Mouse (Mus musculus) spleen, adult 18-20 months (tissue): ENCODE results near the gene Mill2.
"Not testable (repeated sequence)": the region's sequence is repeated elsewhere in the genome, so short reads cannot be mapped to it uniquely, and the experiment has no call there.

ENCODE experiments used
- DNase-seq, 2 experiments: peaks; one replicate each; pipeline ENCODE4 v3.0.0; 2022; ENCODE audit warnings: mixed read lengths in 2 of 2

Gene Mill2

DNA sequence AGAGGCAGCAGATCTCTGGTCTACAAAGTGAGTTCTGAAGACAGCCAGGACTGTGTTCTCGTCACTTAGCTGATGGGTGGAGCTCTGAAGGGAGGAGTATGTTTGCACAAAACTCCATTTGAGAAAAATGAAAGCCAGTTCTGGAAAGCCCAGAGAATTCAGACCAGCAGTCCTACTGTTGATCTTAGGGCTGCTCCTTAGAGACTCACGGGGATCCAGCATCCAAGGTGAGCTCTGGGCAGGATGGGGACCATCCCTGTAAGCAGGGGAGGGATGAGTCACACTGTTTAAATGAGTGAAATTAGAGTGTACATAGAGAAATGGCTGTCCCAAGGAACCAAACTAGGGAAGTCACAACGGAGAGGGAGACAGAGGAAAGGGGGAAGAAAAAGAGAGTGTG, at the start of gene Mill2:
Gene Mill2 (plus strand): TSS at position 102 of the 400 bp plus-strand sequence.
- no peak for DNase-seq

DNA sequence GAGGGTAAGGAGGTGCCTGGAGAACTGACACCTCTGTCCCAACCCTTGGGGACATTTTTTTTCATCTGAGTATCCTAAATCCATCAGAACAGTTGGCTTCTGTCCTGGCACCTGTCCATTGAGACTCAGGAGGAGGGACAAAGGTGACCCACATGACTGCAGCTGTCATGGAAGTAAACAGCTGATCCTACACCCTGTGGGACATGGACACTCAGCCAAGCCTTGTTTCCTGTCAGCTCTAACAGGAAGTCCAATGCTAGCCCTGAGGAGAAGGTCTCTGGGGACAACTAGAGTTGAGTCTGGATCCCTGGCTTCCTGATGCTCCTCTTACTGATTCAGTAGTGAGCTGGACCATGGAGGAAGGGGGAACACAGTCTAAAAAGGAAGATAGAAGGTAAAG, 49.1 kb upstream of the Mill2 start:
- DNase-seq, result not testable (repeated sequence)

DNA sequence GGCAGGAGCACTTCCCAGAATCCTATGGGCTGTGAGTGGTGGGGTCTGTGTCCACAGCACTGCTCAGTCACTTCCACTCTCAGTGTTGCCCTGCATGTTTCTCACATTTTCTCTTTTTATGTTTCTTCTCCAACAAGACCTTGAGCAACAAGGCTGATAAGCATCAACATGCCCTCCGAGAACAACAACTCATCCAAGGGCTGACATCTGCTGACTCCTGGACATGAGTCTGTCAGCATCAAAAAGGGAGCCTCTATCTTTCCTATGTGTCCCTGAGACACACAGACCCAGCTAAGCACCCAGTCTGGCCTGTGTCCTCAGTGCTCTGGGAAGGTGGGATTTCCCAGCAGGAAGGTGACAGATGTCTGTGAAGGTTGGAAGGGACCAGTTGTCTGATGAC, 41.3 kb upstream of the Mill2 start, which contains the start of gene Psg19:
Gene Psg19 (minus strand): TSS at position 101 of the 400 bp plus-strand sequence.
- no peak for DNase-seq

DNA sequence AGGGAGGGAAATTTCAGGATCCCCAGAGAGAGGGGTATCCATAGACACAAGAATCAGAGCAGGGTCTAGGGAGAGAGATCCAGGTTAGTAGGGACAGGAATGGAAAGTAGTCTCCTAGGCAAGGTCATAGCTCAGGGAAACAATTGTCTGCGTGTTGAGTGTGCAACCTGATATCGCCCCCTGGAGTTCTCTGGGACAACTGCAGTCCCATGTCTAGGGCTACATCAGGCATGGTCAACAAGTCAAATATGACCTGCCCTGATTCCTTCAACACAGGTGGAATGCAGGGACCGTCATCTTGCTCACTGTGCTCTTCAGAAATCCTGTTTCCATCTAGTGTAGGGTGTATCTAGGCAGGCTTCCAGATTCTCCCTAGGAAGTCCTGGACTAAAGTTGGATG, 40.6 kb upstream of the Mill2 start:
- no peak for DNase-seq

GRCm38 (mm10) chr7:18803526-18803925, 36.2 kb upstream of the Mill2 start:
- DNase-seq, result no peak

DNA sequence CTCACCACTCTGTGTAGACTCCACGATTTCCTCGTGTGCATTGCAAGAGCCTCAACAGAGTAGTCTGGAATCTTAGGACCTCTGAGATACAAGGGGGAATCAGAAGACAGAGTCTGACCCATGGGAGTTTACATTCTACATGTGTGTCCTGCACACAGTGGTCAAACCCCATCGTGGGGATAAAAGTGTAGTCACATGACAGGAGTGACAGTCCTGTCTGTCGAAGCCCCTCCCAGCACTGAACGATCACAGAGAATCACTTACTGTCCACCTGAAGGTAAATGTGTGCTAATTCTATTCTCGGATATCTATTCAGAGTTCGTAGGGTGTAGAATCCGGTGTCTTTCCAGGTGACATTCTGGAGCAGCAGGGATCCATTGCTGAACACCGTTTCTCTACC, 21.5 kb upstream of the Mill2 start:
- no peak for DNase-seq

- no peak for DNase-seq
These were observed 18.3 kb upstream of the Mill2 start, which contains the start of gene Psg17 for GRCm38 (mm10) chr7:18821507-18821906. Gene Psg17, minus strand, starts transcription at chr7:18821607.

GRCm38 (mm10) chr7:18827792-18828546, 11.8 kb upstream of the Mill2 start:
- DNase-seq, result no peak

- no peak for DNase-seq
These were observed 11.2 kb upstream of the Mill2 start for GRCm38 (mm10) chr7:18828592-18828991.

DNA sequence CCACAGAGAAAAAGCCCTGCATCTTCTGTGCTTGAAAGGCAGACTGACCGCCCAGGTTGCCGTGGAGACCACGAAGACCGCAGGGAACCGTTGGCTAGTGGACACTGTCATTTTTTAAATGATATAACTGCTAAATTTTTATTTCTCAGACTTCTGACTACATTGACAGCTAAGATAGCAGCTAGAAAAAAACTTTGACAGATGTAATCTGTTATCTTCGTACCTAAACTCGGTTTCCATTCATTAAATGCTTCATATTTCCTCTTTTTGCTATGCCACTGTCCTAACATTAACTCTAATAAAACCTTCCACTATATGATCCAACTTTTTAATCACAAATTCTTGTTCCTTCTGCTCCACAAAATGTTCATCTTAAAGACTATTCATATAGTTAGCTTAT, 10.2 kb upstream of the Mill2 start:
- no peak for DNase-seq

GRCm38 (mm10) chr7:18832298-18832697, 7.5 kb upstream of the Mill2 start:
- no peak for DNase-seq

DNA sequence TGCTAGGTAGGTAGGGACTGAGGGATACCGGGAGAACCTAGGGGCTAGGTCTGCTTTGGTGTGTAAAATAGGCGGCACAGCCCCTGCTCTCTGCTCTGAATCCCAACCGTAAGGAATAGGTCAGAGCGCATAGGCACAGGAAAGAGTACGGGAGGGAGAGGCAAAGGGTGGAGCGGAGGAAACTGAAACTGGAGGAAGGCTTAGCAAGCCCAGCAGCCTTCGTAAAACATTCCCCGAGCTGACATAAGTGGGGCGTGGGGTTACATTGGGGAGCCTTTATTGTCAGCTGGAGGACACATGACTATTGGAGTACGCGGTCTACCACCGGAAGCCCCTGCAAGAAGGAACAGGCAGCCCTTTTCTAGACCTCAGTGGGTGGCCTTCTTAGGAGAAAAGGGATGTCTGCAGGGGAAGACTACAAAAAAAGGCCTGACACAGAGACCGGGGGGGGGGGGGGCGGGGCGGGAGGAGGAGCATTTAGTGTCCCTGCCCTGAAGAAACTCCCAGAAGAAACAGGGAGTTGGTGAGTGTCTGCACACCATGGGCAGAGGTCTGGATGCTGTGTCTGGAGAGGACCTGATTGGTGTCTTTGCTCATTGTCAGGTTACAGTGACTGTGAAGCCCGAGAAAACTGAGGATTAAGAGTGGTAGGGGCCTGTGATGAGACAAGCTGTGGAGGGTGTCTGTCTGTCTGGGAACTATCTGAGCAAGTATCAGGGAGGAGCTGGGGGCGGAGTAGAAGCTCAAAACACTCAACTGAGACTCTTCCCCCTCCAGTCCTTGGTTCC, 814 bp downstream of the Mill2 start:
- no peak for DNase-seq

DNA sequence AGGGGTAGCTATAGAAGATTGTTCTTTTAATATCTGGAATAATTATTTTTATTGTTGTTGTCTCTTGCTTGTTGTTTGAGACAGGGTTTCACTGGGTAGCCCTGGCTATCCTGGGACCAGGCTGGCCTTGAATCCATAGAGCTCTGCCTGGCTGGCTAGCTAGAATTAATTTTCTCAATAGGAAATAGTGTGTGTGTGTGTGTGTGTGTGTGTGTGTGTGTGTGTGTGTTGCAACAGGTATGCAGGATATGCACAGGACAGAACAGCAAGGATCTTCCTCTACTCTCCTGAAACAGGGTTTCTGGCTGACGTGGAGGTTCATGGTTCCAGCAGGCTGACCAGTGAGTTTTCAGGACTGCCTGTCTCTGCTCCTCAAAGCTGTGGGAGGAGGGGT, 1.4 kb downstream of the Mill2 start:
- no peak for DNase-seq

DNA sequence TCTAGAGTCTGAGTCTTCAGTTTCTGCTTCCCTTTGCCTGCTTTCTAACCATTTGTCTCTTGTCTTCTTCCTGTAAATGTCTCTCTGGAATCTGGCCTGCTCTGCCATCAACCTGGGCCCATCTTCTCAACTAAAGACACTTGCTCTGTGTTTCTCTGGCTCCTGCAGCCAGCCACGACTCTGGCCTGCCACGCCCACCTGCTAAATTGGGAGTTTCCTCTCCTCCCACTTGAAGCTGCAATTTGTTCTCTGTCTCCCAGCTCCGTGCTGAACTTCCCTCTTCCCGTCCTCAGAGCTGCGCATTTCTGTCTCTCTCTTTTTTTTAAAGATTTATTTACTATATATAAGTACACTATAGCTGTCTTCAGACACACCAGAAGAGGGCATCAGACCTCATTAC, 5.0 kb downstream of the Mill2 start:
- DNase-seq, result no peak

- DNase-seq, result no peak
These were observed 8.6 kb downstream of the Mill2 start for GRCm38 (mm10) chr7:18848395-18848794.

GRCm38 (mm10) chr7:18858310-18858916, 18.6 kb downstream of the Mill2 start:
- DNase-seq, result no peak

GRCm38 (mm10) chr7:18862801-18863200, 23.0 kb downstream of the Mill2 start:
- no peak for DNase-seq

DNA sequence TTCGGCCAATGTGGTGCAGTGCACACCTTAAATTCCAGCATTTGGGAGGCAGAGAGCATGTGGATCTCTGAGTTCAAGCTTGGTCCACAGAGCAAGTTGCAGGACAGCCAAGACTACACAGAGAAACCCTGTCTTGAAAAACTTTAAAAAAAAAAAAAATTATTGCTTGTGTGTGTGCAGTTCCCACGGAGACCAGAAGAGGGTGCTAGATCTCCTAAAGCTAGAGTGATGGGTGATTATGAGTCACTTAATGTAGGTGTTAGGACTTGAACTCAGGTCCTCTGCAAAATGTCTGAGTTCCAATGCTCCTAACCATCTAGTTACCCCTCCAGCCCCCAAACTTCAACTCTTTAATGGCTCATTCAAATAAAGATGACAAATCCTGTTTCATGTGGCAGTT, 28.7 kb downstream of the Mill2 start:
- no peak for DNase-seq

GRCm38 (mm10) chr7:18871031-18871430, 31.3 kb downstream of the Mill2 start, which contains the start of gene Pglyrp1:
Gene Pglyrp1, plus strand, starts transcription at chr7:18871331.
- DNase-seq, result not testable (repeated sequence)

DNA sequence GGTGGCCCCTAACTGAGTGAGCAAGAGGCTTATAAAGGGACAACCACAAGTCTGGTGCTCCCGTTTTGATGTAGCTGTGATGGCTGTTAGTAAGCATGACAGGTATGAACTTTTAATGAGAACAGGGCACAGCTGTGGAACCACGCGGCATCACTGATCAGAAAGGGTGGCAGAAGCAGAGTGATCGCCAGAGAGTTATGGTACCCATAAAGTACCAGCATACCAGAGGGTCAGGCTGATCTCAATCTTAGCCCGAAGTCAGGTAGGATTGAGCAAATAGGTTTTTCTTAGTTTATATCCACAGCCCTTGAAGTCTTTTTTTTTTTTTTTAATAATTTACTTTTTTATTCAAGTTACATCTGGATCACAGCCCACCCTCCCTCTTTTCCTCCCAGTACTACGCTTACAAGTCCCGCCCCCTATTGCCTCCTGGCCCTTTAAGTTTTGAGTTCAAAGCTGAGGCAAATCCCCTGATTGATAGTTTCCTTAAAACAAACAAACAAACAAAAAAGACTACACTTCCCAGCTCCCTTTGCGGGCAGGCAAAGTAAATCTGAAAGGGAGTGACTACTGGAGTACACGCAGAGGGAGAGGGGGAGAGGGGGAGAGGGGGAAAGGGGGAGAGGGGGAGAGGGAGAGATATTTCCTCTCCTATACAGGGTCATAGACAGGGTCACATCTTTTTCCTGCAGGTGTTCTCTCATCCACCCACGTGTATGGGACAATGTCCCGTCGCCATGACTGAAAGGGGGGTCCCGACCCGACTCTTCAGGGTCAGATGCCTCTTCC, 32.4 kb downstream of the Mill2 start:
- no peak for DNase-seq

- DNase-seq, result no peak
These were observed 33.0 kb downstream of the Mill2 start for GRCm38 (mm10) chr7:18872816-18873215.

GRCm38 (mm10) chr7:18873253-18873652, 33.5 kb downstream of the Mill2 start:
- peak; percentile 49 to 67 for DNase-seq

DNA sequence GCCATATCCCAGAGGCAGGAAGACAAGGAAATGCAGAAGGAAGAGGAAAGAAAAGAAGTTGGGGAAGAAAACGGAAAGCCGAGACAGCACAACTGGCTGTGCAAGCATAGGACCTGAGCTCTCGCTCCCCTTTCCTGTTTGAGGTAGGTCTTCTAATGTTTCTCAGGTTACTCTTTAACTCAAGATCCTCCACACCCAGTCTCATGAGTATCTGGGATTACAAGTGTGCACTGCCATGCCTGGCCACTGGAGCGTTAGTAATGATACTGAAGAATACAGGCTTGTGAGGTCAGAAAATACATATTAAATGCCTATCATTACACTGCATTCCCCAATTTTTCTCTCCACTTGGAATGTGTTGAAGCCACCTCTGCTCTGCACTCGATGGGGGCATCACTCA, 35.6 kb downstream of the Mill2 start:
- no peak for DNase-seq
